Mouse (Mus musculus) cerebellum, adult 2 months (tissue): Measurements from ENCODE around the gene Pla2r1.

Source experiments
- CTCF ChIP-seq: fragments of 200-500 bp; IDR thresholded peaks from 2 replicates; pipeline ENCODE4 v1.5.1; 2011; ENCODE audit warnings: low read depth, mild to moderate bottlenecking, control low read depth, low read length, moderate library complexity, borderline replicate concordance; ENCODE audit not compliant: insufficient read depth
- POLR2A ChIP-seq: fragments of 200-500 bp; IDR thresholded peaks from 2 replicates; pipeline ENCODE4 v1.6.1; 2011; ENCODE audit warnings: low read length, control low read depth, borderline replicate concordance; ENCODE audit not compliant: insufficient read depth

DNA sequence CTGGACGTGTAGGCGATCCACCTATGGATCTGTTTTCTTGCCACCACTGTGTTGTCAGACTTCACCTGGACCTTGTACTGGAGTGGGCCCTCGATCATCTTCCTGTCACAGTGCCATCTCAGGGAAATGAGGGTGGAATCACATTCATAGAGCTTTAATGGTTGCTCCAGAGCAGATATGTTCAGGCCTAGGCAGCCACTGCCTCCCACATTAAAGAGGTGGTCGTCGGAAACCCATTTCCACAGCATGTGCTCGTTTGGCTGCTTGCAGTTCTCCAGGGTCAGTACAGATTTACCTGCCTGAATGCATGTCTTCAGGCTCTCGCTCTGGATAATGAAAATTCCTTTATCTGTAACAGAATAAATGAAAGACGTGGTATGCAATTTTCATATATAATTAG, 18.4 kb downstream of the Pla2r1 start:
- no peak for TF ChIP-seq CTCF
- no peak for TF ChIP-seq POLR2A
